3 mouse cellular contexts compared by ENCODE assay signal in the genomic region with DNA sequence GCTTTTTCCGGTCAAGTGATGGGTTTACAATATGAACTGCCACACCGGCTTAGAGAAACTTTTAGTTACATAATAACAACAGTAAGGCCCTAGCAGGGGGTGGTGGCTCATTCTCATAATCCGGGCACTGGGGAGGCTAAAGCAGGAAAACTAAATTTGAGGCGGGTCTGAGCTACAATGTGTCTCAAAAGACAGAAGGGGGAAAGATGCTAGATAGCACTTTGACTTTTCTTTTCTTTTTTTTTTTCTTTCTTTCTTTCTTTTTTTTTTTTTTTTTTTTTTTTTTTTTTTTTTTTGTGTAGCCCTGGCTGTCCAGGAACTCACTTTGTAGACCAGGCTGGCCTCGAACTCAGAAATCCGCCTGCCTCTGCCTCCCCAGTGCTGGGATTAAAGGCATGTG.
TF ChIP-seq lines count a peak whose summit lies in the region.

No protein-coding gene starts in this region.

TF ChIP-seq in CH12.LX, 34 proteins besides CTCF, POLR2A, EP300 and RAD21:
- TF ChIP-seq ZNF384 (IDR thresholded peaks at IDR 0.05; ENCODE audit: low read depth, low read length): peak; percentile 67

TF ChIP-seq in ES-E14, 5 proteins besides CTCF, POLR2A, EP300 and RAD21:
- peak; percentile 59; the same call in 1 of the 2 replicates for TF ChIP-seq ZNF384 (IDR thresholded peaks at IDR 0.05; ENCODE audit: low read depth, low read length)

TF ChIP-seq in MEL, 35 proteins besides CTCF, POLR2A, EP300 and RAD21:
- peak; percentile 11; the same call in 1 of the 2 replicates for TF ChIP-seq ZNF384 (IDR thresholded peaks at IDR 0.05; ENCODE audit: low read depth, low read length)
